Mouse (Mus musculus): ENCODE results near the gene Aff2. TPM values are rescaled to one million over a fixed set of nuclear protein-coding genes. Genes with fewer than 3 reads are reported as not detected.

The Aff2 gene
- polyA plus RNA-seq, 1 experiment from 2014 or later, result 2.9 TPM

- H3K9me3 ChIP-seq, result no peaks in the 10 kb centered on the region
- H3K27ac ChIP-seq, result no peak overlapping the region
- H3K36me3 ChIP-seq, result no peaks in the 10 kb centered on the region
- H3K27me3 ChIP-seq (replicated peaks), result no peaks in the 10 kb centered on the region
- H3K4me1 ChIP-seq, result no peaks in the 10 kb centered on the region
- H3K4me2 ChIP-seq, result no peak overlapping the region
- no peak overlapping the region for H3K9ac ChIP-seq
- WGBS, result 65% methylated on average over 2 of the region's 2 CpGs
- no peak for ATAC-seq (ENCODE audit: insufficient read depth, low FRiP score, low read depth)
- no peak overlapping the region for H3K4me3 ChIP-seq (replicated peaks)
These were observed 100.8 kb downstream of the Aff2 start for GRCm38 (mm10) chrX:69460896-69461295.

GRCm38 (mm10) chrX:69502061-69502460, 142.0 kb downstream of the Aff2 start:
- Histone ChIP-seq H3K9ac (no peak overlapping the region), H3K27ac (no peak overlapping the region), H3K36me3 (no peaks in the 10 kb centered on the region), H3K9me3 (no peaks in the 10 kb centered on the region), H3K4me3 (replicated peaks) (no peak overlapping the region), H3K4me1 (no peaks in the 10 kb centered on the region), H3K4me2 (no peak overlapping the region), H3K27me3 (replicated peaks) (no peaks in the 10 kb centered on the region)
- WGBS, result 51% methylated on average over 3 of the region's 3 CpGs
- ATAC-seq (ENCODE audit: insufficient read depth, low FRiP score, low read depth), result no peak

GRCm38 (mm10) chrX:69518040-69518575, 158.0 kb downstream of the Aff2 start:
- no peaks in the 10 kb centered on the region for H3K9me3 ChIP-seq
- WGBS, result 74% methylated on average over 6 of the region's 6 CpGs
- no peaks in the 10 kb centered on the region for H3K4me1 ChIP-seq
- H3K27me3 ChIP-seq (replicated peaks), result no peaks in the 10 kb centered on the region
- no peak for ATAC-seq (ENCODE audit: insufficient read depth, low FRiP score, low read depth)
- H3K4me2 ChIP-seq, result no peak overlapping the region
- H3K27ac ChIP-seq, result no peak overlapping the region
- H3K9ac ChIP-seq, result no peak overlapping the region
- no peaks in the 10 kb centered on the region for H3K36me3 ChIP-seq
- H3K4me3 ChIP-seq (replicated peaks), result no peak overlapping the region

GRCm38 (mm10) chrX:69540811-69541210, 180.7 kb downstream of the Aff2 start:
- Histone ChIP-seq H3K4me1 (no peaks in the 10 kb centered on the region), H3K9me3 (no peaks in the 10 kb centered on the region), H3K36me3 (no peaks in the 10 kb centered on the region), H3K4me2 (no peak overlapping the region), H3K27ac (no peak overlapping the region), H3K9ac (no peak overlapping the region), H3K27me3 (replicated peaks) (no peaks in the 10 kb centered on the region), H3K4me3 (replicated peaks) (no peak overlapping the region)
- no peak for ATAC-seq (ENCODE audit: insufficient read depth, low FRiP score, low read depth)
- WGBS, result 50% methylated on average over 1 of the region's 1 CpGs

GRCm38 (mm10) chrX:69579903-69580459, 219.9 kb downstream of the Aff2 start:
- WGBS, result 88% methylated on average over 2 of the region's 2 CpGs
- Histone ChIP-seq H3K9me3 (no peaks in the 10 kb centered on the region), H3K27ac (no peak overlapping the region), H3K4me2 (no peak overlapping the region), H3K9ac (no peak overlapping the region), H3K4me1 (no peaks in the 10 kb centered on the region), H3K27me3 (replicated peaks) (no peaks in the 10 kb centered on the region), H3K36me3 (no peaks in the 10 kb centered on the region), H3K4me3 (replicated peaks) (no peak overlapping the region)
- ATAC-seq (ENCODE audit: insufficient read depth, low FRiP score, low read depth), result no peak

GRCm38 (mm10) chrX:69608793-69609192, 248.7 kb downstream of the Aff2 start:
- Histone ChIP-seq H3K9me3 (no peaks in the 10 kb centered on the region), H3K4me3 (replicated peaks) (no peak overlapping the region), H3K36me3 (no peaks in the 10 kb centered on the region), H3K4me2 (no peak overlapping the region), H3K27me3 (replicated peaks) (no peaks in the 10 kb centered on the region), H3K4me1 (no peaks in the 10 kb centered on the region), H3K9ac (no peak overlapping the region), H3K27ac (no peak overlapping the region)
- ATAC-seq (ENCODE audit: insufficient read depth, low FRiP score, low read depth), result no peak

- H3K4me1 ChIP-seq, result no peaks in the 10 kb centered on the region
- no peak overlapping the region for H3K4me3 ChIP-seq (replicated peaks)
- ATAC-seq (ENCODE audit: insufficient read depth, low FRiP score, low read depth), result no peak
- no peak overlapping the region for H3K9ac ChIP-seq
- H3K9me3 ChIP-seq, result no peaks in the 10 kb centered on the region
- no peaks in the 10 kb centered on the region for H3K36me3 ChIP-seq
- WGBS, result 86% methylated on average over 2 of the region's 2 CpGs
- no peak overlapping the region for H3K4me2 ChIP-seq
- H3K27me3 ChIP-seq (replicated peaks), result no peaks in the 10 kb centered on the region
- H3K27ac ChIP-seq, result no peak overlapping the region
These were observed 302.9 kb downstream of the Aff2 start for GRCm38 (mm10) chrX:69663038-69663437.

- no peak for ATAC-seq (ENCODE audit: insufficient read depth, low FRiP score, low read depth)
- Histone ChIP-seq H3K36me3 (no peaks in the 10 kb centered on the region), H3K9ac (no peak overlapping the region), H3K4me3 (replicated peaks) (no peak overlapping the region), H3K27me3 (replicated peaks) (no peaks in the 10 kb centered on the region), H3K4me1 (no peaks in the 10 kb centered on the region), H3K4me2 (no peak overlapping the region), H3K9me3 (no peaks in the 10 kb centered on the region), H3K27ac (no peak overlapping the region)
- 69% methylated on average over 3 of the region's 3 CpGs for WGBS
These were observed 306.1 kb downstream of the Aff2 start for GRCm38 (mm10) chrX:69666145-69666677.

GRCm38 (mm10) chrX:69675691-69676090, 315.6 kb downstream of the Aff2 start:
- 96% methylated on average over 1 of the region's 1 CpGs for WGBS
- H3K9me3 ChIP-seq, result no peaks in the 10 kb centered on the region

GRCm38 (mm10) chrX:69698840-69699239, 338.7 kb downstream of the Aff2 start:
- Histone ChIP-seq H3K4me1 (no peaks in the 10 kb centered on the region), H3K4me2 (no peak overlapping the region), H3K9ac (no peak overlapping the region), H3K4me3 (replicated peaks) (no peak overlapping the region), H3K27ac (no peak overlapping the region), H3K36me3 (no peaks in the 10 kb centered on the region), H3K9me3 (no peaks in the 10 kb centered on the region), H3K27me3 (replicated peaks) (no peaks in the 10 kb centered on the region)
- 70% methylated on average over 4 of the region's 4 CpGs for WGBS
- no peak for ATAC-seq (ENCODE audit: insufficient read depth, low FRiP score, low read depth)

More at GRCm38 (mm10) chrX:69675691-69676090, 315.6 kb downstream of the Aff2 start:
- no peak overlapping the region for H3K4me3 ChIP-seq (replicated peaks)
- no peak overlapping the region for H3K4me2 ChIP-seq
- H3K4me1 ChIP-seq, result no peaks in the 10 kb centered on the region
- no peak for ATAC-seq (ENCODE audit: insufficient read depth, low FRiP score, low read depth)
- no peaks in the 10 kb centered on the region for H3K27me3 ChIP-seq (replicated peaks)
- no peaks in the 10 kb centered on the region for H3K36me3 ChIP-seq
- H3K27ac ChIP-seq, result no peak overlapping the region
- no peak overlapping the region for H3K9ac ChIP-seq

- no peak for ATAC-seq (ENCODE audit: insufficient read depth, low FRiP score, low read depth)
- Histone ChIP-seq H3K27ac (no peak overlapping the region), H3K4me1 (no peaks in the 10 kb centered on the region), H3K27me3 (replicated peaks) (no peaks in the 10 kb centered on the region), H3K9ac (no peak overlapping the region), H3K36me3 (no peaks in the 10 kb centered on the region), H3K4me3 (replicated peaks) (no peak overlapping the region), H3K4me2 (no peak overlapping the region), H3K9me3 (no peaks in the 10 kb centered on the region)
- WGBS, result 71% methylated on average over 3 of the region's 3 CpGs
These were observed 378.9 kb downstream of the Aff2 start for GRCm38 (mm10) chrX:69738972-69739371.

- Histone ChIP-seq H3K9ac (no peak overlapping the region), H3K36me3 (no peaks in the 10 kb centered on the region), H3K4me1 (no peaks in the 10 kb centered on the region), H3K27ac (no peak overlapping the region), H3K4me2 (no peak overlapping the region), H3K4me3 (replicated peaks) (no peak overlapping the region), H3K27me3 (replicated peaks) (no peaks in the 10 kb centered on the region), H3K9me3 (no peaks in the 10 kb centered on the region)
- no peak for ATAC-seq (ENCODE audit: insufficient read depth, low FRiP score, low read depth)
- 58% methylated on average over 3 of the region's 3 CpGs for WGBS
These were observed 385.0 kb downstream of the Aff2 start for GRCm38 (mm10) chrX:69744962-69745597.

Data from stomach, embryonic 15.5 days (tissue).